Mouse (Mus musculus) splenic B cell, adult 2 months (primary cell): ENCODE results near the gene Mylk.

ENCODE experiments used
- DNase-seq: peaks from one replicate; pipeline ENCODE4 v3.0.0-alpha.2; 2011; ENCODE audit warnings: low read depth, low spot score
- H3K27me3 ChIP-seq: 2 replicates; pipeline ENCODE4 v1.6.1; 2012; ENCODE audit warnings: mild to moderate bottlenecking, low read length, moderate library complexity, mixed read lengths; ENCODE audit not compliant: control insufficient read depth, poor library complexity, insufficient read depth, severe bottlenecking
- H3K36me3 ChIP-seq: 2 replicates; pipeline ENCODE4 v1.6.1; 2012; ENCODE audit warnings: mild to moderate bottlenecking, low read length, moderate library complexity, mixed read lengths; ENCODE audit not compliant: control insufficient read depth, poor library complexity, insufficient read depth, severe bottlenecking

The Mylk gene

GRCm38 (mm10) chr16:34950935-34951334 is 205.9 kb downstream of the Mylk start:
- Histone ChIP-seq H3K27me3 (no peaks in the 10 kb centered on the region), H3K36me3 (no peaks in the 10 kb centered on the region)
- no peak for DNase-seq

GRCm38 (mm10) chr16:34952254-34952653 is 207.2 kb downstream of the Mylk start:
- Histone ChIP-seq H3K27me3 (no peaks in the 10 kb centered on the region), H3K36me3 (no peaks in the 10 kb centered on the region)
- DNase-seq: no peak

DNA sequence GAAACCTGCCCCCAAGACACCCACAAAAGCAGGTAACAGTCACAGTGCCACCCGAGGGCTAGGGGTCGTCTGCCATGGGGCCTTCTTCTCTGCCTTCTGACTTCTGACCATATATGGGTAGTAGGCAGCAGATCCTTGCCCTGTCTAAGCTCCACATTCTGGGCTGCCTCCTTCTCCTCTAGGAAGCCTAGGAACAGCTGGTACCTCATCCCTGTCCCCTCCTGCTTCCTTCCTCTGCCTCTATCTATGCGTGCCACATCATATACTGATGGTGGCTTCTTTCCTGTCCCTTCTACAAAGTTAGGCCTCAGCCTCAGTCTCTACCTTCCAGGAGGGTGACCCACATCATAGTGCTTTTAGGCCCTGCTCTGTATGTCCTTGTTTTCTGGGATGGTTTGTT is 207.8 kb downstream of the Mylk start:
- H3K27me3 ChIP-seq: no peaks in the 10 kb centered on the region
- DNase-seq: no peak
- no peaks in the 10 kb centered on the region for H3K36me3 ChIP-seq

GRCm38 (mm10) chr16:34953501-34953900 is 208.5 kb downstream of the Mylk start:
- no peak for DNase-seq
- no peaks in the 10 kb centered on the region for H3K27me3 ChIP-seq
- no peaks in the 10 kb centered on the region for H3K36me3 ChIP-seq

GRCm38 (mm10) chr16:34957487-34958230 is 212.6 kb downstream of the Mylk start:
- H3K36me3 ChIP-seq: no peaks in the 10 kb centered on the region
- no peaks in the 10 kb centered on the region for H3K27me3 ChIP-seq
- peak; percentile 18 for DNase-seq

- no peak for DNase-seq
- H3K27me3 ChIP-seq: no peaks in the 10 kb centered on the region
- no peaks in the 10 kb centered on the region for H3K36me3 ChIP-seq
Measured at GRCm38 (mm10) chr16:34958667-34959066, 213.7 kb downstream of the Mylk start.

GRCm38 (mm10) chr16:34959261-34959660 is 214.3 kb downstream of the Mylk start:
- DNase-seq: no peak
- H3K27me3 ChIP-seq: no peaks in the 10 kb centered on the region
- H3K36me3 ChIP-seq: no peaks in the 10 kb centered on the region

GRCm38 (mm10) chr16:34960243-34960642 is 215.2 kb downstream of the Mylk start:
- H3K27me3 ChIP-seq: no peaks in the 10 kb centered on the region
- DNase-seq: no peak
- no peaks in the 10 kb centered on the region for H3K36me3 ChIP-seq

DNA sequence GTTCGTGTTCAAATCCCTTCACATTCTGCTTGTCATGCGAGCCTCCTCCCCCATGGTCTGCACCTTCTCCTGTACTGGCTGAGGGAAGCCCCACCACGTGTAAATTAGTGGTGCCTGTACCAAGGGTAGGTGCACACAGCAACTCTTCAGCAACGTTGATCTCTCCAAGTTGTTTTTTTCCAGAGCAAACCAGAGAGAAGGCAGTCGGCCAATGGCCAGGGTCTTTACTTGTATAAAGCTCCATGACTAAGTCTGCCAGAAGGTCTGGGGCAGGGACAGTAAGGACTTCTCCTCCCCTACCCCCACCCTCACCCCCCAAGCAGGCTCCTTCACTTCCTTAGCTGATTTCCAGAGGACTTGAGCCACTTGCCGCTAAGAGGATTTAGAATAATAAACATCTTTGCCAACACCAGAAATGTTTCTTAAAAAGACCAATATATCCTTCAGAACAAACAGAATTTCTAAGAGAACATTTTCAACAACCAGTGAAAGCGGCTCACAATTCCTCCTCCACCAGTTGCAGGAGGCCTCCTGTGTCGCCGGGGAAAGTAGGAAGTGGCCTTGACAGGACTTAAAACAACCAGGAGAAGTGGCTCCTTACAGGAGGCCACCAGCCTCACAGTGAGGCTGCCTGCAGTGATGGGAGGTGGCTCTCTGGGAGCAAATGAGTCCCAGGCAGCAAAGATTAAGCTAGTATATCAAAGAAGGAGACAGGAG is 216.0 kb downstream of the Mylk start:
- Histone ChIP-seq H3K27me3 (no peaks in the 10 kb centered on the region), H3K36me3 (no peaks in the 10 kb centered on the region)
- no peak for DNase-seq

- no peaks in the 10 kb centered on the region for H3K27me3 ChIP-seq
- H3K36me3 ChIP-seq: no peaks in the 10 kb centered on the region
- DNase-seq: no peak
Measured at GRCm38 (mm10) chr16:34962322-34962721, 217.3 kb downstream of the Mylk start.

- Histone ChIP-seq H3K27me3 (no peaks in the 10 kb centered on the region), H3K36me3 (no peaks in the 10 kb centered on the region)
- no peak for DNase-seq
Measured at GRCm38 (mm10) chr16:34963008-34963407, 218.0 kb downstream of the Mylk start.

- DNase-seq: no peak
- H3K27me3 ChIP-seq: no peaks in the 10 kb centered on the region
- H3K36me3 ChIP-seq: no peaks in the 10 kb centered on the region
Measured at GRCm38 (mm10) chr16:34966620-34967081, 221.6 kb downstream of the Mylk start.

DNA sequence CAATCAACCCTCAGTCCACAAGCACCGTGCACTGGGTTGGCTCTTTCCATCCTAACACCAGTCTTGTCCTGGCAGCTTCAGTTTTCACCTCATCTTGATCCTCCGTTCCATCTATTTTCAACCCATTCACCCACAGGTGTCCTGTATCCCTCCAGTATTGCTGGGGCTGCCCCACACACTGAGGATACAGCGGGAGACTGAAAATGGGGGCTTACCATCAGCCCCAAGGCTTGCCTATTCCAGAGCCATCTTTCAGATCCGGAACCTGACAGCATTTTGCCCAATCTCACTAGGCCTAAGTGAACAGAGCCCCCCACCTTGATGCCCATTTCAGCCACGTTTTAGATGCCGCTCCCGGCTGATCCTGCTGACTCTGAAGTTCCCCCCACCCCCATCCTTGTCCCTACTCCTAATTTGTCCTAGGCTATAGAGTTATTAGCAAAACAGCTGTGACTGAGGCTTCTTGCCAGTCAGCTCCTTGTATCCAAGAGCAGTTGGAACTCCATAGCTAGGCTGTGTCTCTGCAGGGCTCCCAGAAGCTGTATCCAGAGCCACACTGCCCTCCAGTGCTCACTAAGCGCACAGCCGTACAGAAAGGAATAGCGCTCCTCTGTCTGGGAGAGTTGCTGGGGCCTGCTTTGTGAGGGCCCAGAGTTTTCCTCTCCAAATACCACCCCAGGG is 222.2 kb downstream of the Mylk start:
- H3K27me3 ChIP-seq: no peaks in the 10 kb centered on the region
- H3K36me3 ChIP-seq: no peaks in the 10 kb centered on the region
- DNase-seq: no peak

DNA sequence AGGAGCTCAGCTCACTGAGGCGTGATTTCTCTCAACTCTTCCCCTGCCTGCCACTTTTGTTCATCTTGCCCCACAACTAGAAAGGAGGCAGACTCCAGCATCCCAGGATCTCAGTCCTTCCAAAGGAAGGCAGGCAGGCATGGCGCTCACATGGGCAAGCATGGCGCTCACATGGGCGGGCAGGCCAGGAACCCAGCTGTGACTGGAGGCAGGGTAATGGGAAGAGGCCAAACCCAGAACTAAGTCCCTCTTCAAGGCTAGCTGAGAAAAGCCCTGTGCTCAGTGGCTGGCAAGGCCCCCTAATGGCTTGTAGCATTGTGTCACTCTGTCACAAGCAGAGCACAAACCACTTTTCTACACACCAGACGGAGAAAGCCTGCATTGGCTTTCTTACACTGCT is 223.2 kb downstream of the Mylk start:
- DNase-seq: no peak

GRCm38 (mm10) chr16:34972471-34972870 is 227.5 kb downstream of the Mylk start:
- no peak for DNase-seq
- no peaks in the 10 kb centered on the region for H3K27me3 ChIP-seq
- H3K36me3 ChIP-seq: no peaks in the 10 kb centered on the region

More for the DNA sequence above, 223.2 kb downstream of the Mylk start:
- Histone ChIP-seq H3K36me3 (no peaks in the 10 kb centered on the region), H3K27me3 (no peaks in the 10 kb centered on the region)
